Mouse (Mus musculus): ENCODE results near the gene Angel1.

Gene Angel1

GRCm38 (mm10) chr12:86701491-86701890 is 24.8 kb downstream of the Angel1 start:
- DNase-seq, result no peak

- no peak for DNase-seq
Measured at GRCm38 (mm10) chr12:86700927-86701310, 25.3 kb downstream of the Angel1 start.

GRCm38 (mm10) chr12:86699965-86700926 is 26.0 kb downstream of the Angel1 start:
- no peak for DNase-seq

DNA sequence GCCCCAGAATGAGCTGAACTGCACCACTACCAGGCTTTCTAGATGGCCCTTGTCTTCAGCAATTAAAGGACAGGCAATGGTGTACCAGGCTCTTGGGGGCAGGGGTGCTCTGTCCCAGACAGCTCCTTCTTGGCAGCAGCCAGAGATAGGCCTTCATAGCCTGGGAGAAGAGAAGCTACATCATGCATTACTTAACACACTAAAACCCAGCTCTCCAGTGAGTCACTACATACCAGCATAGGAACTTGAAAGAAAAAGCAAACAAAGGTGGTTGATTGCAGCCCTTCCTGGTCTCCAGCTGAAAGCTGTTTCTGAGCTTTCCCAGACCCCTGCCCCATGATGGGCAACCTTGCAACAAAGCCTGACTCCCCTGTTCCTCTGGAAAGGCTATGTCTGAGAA is 27.7 kb downstream of the Angel1 start:
- DNase-seq, result no peak

DNA sequence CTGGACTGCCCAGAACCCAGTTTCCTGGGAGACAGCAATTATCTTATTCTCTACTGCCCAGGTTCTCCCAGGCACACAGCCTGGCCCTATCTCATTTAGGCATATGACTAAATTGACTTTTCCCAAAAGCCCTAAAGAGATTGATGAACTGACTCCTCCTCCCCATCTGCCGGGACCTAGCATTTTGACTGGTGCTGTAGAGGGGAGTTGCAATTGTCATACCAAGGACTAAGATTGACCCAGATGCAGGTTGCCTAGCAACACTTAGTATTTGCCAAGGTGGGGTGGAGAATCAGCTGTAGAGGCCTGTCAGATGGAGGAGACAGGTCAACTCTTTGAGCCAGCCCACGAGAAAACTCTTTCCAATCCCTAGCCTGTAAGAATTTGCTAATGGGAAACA is 28.3 kb downstream of the Angel1 start:
- no peak for DNase-seq

- no peak for DNase-seq
Measured at GRCm38 (mm10) chr12:86694441-86694840, 31.8 kb downstream of the Angel1 start.

- DNase-seq, result no peak
Measured at GRCm38 (mm10) chr12:86693389-86693788, 32.9 kb downstream of the Angel1 start.

- no peak for DNase-seq
Measured at GRCm38 (mm10) chr12:86692471-86693356, 33.5 kb downstream of the Angel1 start.

DNA sequence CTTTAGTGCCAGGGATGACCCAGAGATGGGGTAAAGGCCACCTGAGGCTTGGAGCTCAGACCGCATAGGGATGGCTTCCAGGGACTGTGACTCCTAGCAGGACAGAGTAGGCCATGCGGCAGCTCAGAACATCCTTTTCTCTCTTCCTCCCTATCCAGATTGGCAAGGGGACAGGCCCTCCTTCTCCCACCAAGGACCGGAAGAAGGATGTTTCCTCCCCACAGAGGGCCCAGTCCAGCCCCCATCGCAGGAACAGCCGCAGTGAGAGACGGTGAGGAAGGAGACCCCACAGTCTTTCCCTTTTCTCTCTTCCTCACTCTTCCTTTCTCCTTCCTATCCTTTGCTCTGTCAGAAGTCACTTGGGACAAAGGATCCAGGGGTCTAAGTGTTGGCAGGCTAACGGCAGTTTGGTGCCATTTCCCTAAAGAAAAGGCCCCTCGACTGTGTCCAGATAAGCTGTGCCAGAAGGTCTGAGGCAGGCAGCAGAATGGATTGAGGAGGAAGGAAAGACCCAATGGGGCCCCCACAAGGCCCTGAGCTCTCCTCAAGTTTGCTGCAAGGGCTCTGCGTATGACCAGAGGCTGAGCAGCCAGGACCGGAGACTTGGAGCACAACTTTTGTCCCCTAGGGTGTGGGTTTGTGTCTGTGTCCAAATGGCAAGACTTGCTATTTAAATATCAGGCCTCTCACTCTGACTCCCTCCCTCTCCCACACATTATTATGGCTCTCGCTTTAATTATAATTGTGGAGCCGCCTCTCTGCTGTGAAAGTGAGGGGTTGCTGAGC is 35.4 kb downstream of the Angel1 start:
- no peak for DNase-seq

DNA sequence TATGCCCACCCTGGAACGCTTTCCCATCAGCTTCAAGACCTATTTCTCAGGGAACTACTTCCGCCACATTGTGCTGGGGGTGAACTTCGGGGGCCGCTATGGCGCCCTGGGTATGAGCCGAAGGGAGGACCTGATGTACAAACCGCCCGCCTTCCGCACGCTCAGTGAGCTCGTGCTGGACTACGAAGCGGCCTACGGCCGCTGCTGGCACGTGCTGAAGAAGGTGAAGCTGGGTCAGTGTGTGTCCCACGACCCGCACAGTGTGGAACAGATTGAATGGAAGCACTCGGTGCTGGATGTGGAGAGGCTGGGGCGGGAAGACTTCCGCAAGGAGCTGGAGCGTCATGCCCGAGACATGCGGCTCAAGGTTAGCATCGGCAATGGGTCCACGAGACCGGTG is 37.3 kb downstream of the Angel1 start:
- DNase-seq, result no peak

DNA sequence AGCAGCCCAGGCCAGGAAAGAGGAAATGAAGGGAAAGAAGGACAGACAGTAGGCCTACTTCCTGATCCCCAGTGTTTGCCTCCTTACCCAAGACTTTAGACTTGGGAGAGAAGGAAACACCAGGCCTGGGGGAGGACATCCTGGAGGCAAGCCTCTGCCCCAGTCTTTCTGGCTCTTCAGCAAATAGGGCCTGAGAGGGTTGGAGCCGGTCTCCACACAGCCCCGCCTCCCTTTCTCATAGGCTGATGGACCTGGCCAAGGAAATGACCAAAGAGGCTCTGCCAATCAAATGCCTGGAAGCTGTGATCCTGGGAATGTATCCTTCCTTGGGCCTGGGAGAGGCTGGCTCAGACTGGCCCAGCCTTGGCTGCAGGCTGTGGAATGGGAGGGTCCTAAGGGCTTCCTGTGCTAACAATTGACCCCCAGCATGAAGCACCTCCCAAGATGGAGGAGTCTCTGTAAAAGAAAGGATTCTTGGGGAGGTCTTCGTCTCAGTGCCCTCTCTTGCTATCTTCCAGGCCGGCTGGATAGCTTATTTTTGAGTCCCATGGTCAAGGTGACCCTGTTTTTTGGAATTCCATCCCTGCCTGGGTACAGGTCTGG is 38.2 kb downstream of the Angel1 start:
- peak; percentile 18 to 25 for DNase-seq

DNA sequence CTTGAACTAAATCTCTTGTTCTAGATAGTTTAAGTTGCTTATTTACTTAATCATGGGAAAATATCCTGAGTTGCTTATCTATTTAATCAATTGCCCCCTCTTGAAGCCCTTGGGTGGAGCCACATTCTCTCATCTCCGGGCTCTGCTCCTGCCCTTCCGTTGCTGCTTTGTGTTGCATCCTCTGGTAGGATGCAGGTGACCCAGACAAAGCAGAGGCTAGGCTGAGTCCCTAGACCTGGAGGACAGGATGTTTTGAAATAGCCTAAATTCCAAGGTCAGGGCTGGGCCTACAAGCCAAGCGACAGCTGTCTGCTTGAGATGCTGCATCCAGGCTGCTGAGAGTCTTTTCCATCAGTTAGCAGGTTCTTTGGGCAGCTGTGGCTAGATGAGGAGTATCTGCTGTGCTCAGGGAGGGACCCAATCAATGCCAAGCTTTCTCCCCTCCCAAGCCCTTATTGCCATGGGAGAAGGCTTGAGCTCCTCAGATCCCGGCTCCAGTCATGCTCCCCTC is 38.8 kb downstream of the Angel1 start:
- no peak for DNase-seq

DNA sequence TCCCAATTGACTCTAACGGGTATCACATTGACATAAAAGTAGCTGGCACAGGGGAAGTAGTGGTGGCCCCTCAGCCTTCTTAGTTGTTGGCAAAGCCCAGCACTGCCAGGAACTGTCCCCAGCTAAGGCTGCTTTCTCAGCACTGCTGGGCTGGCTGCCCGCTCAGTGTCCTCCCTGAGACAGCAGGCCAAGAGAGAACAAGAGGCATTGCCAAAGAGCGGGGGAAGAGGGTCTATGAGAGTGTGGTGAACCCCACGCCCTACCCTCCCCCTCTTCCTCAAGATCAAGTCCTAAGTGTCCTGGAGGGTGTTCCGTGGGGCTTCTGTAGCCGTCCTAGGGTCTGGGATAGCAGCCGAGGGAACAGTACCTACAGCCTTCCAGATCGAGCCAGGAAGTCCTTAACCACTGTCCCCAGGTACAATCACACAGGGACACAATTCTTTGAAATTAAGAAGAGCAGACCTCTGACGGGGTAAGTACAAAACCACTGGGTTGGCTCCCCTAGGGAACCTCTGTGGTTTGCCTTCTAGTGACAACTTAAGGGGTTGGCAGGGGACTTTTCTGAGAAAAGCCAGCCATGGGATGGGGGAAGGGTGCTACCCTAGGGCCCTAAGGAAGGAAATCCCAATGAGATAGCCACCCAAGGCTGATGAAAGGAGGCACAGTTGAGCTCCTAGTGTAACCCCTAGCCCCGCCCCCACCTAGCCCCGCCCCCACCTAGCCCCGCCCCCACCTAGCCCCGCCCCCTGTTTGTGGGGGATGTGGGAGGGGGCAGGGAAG is 39.5 kb downstream of the Angel1 start:
- no peak for DNase-seq

DNA sequence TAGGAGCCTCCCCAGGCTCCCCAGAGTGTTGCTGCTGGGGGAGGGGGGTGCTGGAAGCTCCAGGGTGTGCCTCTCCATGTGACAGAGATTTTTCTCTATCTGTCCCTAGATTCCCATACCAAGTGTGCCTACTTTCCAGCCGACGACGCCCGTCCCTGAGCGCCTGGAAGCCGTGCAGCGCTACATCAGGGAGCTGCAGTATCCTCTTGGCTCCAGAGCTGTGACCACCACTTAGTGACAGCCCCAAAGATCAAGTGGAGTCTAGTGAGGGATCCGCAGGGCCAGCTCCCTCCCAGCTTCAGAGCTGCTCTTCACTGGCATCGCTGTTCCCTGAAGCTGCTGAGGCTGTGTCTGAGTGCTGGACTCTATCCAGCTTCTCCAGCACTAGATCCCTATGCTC is 41.0 kb downstream of the Angel1 start:
- DNase-seq, result no peak

DNA sequence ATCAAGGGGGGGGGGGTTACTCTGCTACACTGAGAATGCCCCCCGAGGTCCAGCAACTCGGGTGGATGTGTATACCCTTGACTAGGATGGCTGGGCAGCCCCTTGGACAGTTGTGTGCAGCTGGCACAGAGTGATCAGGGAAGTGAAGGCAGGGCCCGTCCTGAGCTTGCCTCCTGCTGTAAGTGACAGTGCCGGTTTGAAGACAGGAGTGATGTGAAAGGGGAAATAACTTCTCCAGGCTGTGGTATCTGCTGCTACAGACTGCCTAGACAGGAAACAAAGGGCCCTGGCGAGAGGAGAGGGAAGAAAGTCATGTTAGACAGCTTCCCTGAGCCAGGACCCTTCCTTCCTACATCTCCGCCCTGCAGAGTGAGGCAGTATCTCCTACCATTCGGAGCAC is 42.6 kb downstream of the Angel1 start:
- DNase-seq, result no peak

DNA sequence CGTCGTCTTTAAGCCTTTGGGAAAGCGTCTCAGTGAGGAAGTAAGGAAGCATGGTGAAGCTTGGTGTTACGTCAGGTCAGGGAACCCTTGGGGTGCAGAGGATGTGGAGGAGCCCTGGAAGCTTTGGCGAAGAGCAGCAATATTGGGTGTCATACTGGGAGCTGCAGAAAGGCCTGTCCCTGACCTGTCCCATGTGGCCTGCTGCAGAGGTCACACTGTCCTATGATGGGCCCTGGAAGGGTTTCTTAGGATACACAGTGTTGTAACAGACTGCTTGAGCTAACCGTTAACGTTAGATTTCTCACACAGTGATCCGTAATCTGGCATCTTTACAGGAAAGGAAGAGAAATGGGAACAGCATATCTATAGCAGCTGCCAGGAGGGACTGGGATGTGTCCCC is 44.1 kb downstream of the Angel1 start:
- no peak for DNase-seq

DNA sequence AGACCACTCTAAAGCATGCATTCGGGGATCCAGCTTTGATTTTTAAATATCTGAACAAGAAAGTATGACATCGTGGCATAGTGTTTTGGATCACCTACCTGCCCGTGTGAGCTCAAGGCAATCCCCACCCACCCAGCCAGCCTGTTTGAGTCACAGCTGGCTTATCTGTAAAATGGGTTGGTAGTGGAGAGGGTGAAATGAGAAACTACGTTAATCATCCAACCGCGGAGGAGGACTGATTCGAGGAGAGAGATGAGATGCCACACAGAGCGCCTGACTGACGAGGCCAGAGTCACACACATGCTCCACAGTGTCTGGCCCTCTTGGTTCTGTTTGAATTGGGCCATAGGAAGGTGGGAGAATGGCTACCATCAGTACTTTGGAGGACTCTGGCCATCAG is 44.6 kb downstream of the Angel1 start:
- no peak for DNase-seq

DNA sequence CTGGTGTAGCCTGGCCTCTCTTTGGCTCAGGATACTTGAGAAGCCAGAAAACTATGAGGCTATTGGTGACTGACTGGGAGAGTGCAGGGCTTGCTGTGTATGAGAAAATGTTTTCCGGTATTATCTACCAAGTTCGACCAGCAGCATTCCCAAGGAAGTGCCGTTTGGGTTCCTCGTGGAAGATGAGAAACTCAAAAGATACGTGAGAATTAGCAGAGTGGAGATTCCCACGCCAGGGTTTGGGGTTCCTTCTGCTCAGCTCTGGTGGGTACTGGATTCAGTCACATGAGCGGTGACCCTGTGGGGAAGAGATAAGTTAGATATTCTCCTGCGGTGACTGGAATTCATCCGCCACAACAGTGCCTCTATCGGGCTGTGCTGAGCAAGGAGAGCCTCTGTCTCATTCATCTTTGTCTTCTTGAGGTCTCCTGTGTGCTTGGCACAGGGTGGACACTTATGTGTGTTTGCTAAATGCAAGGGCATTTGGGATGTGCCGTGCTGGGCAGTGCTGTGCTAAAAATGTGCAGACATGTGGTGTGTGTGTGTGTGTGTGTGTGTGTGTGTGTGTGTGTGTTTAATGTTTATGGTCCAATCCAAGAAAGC is 45.6 kb downstream of the Angel1 start:
- DNase-seq, result no peak

GRCm38 (mm10) chr12:86679991-86680491 is 46.2 kb downstream of the Angel1 start:
- DNase-seq, result no peak

DNA sequence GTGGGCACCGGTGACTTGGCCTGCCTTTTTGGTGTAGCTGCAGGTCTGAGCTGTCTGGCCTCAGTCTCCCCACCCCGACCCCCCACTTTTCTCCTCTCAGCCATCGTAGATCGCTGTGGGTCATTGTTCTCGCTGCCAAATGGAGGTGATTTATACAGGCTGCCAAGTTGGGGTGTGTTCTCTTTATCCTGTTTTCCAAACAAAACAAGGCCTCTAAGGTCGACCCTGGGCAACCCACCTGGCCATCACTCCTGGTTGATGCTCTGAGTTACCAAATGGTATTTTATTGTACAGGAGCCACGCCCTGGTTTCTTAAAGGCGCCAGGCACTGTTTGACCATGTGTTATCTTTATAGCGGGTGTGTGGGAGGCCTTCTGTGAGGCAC is 46.7 kb downstream of the Angel1 start:
- no peak for DNase-seq
